Mouse (Mus musculus): Measurements from ENCODE around the gene Rps18.

DNA sequence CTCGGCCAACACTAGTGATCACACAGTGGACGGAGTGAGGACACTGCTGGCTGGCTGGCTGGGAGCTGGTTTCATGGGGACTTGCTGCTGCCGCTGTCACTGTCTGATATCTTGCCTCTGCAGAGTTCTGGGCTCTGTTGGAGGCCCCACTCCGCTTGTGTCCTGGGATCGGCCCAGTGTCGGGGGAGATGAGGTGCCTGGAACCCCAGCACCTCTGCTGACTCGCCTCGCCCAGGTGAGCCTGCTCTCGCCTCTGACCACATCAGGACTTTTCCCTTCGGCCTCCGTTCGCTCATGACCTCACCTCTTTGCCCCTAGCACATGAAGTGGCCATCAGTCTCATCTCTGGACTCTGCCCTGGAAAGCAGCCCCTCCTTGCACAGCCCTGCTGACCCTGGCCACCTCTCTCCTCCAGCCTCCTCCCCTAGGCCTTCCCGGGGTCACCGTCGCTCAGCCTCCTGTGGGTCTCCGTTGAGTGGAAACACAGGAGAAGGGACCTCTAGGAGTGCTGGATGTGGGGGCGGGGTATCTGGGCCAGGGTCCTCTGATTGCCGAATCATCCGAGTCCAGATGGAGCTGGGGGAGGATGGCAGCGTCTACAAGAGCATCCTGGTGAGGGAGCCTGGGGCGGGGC lies 20.3 kb downstream of the Rps18 start:
- TF ChIP-seq CTCF (conservative IDR thresholded peaks at IDR 0.05; ENCODE audit: low read length) (no peak), POU5F1 (IDR thresholded peaks at IDR 0.05; ENCODE audit: borderline replicate concordance, low read length) (no peak), NANOG (IDR thresholded peaks at IDR 0.05; ENCODE audit: borderline replicate concordance, low read length) (no peak)

Data from E14TG2a.4 (cell line).